Mouse (Mus musculus) spleen, adult 12 weeks (tissue): ENCODE measurements around the gene St3gal3.

Source experiments
- DNase-seq: peaks from one replicate; pipeline ENCODE4 v3.0.0; 2022; ENCODE audit warnings: low spot score

St3gal3 gene

GRCm38 (mm10) chr4:117984993-117985587, 149.6 kb downstream of the St3gal3 start:
- no peak for DNase-seq

GRCm38 (mm10) chr4:117984206-117984605, 150.5 kb downstream of the St3gal3 start:
- DNase-seq, result no peak

- DNase-seq, result no peak
Measured at GRCm38 (mm10) chr4:117982706-117983105, 152.0 kb downstream of the St3gal3 start.

- no peak for DNase-seq
Measured at GRCm38 (mm10) chr4:117981518-117981917, 153.2 kb downstream of the St3gal3 start.

- no peak for DNase-seq
Measured at GRCm38 (mm10) chr4:117980161-117980560, 154.6 kb downstream of the St3gal3 start.

GRCm38 (mm10) chr4:117979181-117979580, 155.5 kb downstream of the St3gal3 start:
- no peak for DNase-seq

GRCm38 (mm10) chr4:117978282-117978681, 156.4 kb downstream of the St3gal3 start:
- no peak for DNase-seq

- no peak for DNase-seq
Measured at GRCm38 (mm10) chr4:117977841-117978240, 156.9 kb downstream of the St3gal3 start.

- no peak for DNase-seq
Measured at GRCm38 (mm10) chr4:117977371-117977770, 157.3 kb downstream of the St3gal3 start.

- no peak for DNase-seq
Measured at GRCm38 (mm10) chr4:117975820-117976219, 158.9 kb downstream of the St3gal3 start.

GRCm38 (mm10) chr4:117974719-117975118, 160.0 kb downstream of the St3gal3 start:
- DNase-seq, result no peak

GRCm38 (mm10) chr4:117972999-117973398, 161.7 kb downstream of the St3gal3 start:
- DNase-seq, result no peak

- no peak for DNase-seq
Measured at GRCm38 (mm10) chr4:117964346-117965025, 170.2 kb downstream of the St3gal3 start.

GRCm38 (mm10) chr4:117957492-117957891, 177.2 kb downstream of the St3gal3 start:
- no peak for DNase-seq

- DNase-seq, result no peak
Measured at GRCm38 (mm10) chr4:117947493-117947892, 187.2 kb downstream of the St3gal3 start.

GRCm38 (mm10) chr4:117946639-117947305, 187.9 kb downstream of the St3gal3 start:
- no peak for DNase-seq

- no peak for DNase-seq
Measured at GRCm38 (mm10) chr4:117943317-117943716, 191.4 kb downstream of the St3gal3 start.

GRCm38 (mm10) chr4:117936964-117937363, 197.8 kb downstream of the St3gal3 start:
- DNase-seq, result no peak

- no peak for DNase-seq
Measured at GRCm38 (mm10) chr4:117934081-117934480, 200.6 kb downstream of the St3gal3 start.

GRCm38 (mm10) chr4:117933248-117933647, 201.5 kb downstream of the St3gal3 start:
- no peak for DNase-seq

GRCm38 (mm10) chr4:117929391-117929881, 205.3 kb downstream of the St3gal3 start, which contains the start of gene Artn:
Gene Artn (minus strand): TSS chr4:117929763.
- DNase-seq, result no peak

- DNase-seq, result peak; percentile 68
Measured at GRCm38 (mm10) chr4:117928699-117929241, 205.9 kb downstream of the St3gal3 start.

- no peak for DNase-seq
Measured at GRCm38 (mm10) chr4:117928234-117928633, 206.5 kb downstream of the St3gal3 start.
